Mouse (Mus musculus): ENCODE data around the gene Tcap.

DNA sequence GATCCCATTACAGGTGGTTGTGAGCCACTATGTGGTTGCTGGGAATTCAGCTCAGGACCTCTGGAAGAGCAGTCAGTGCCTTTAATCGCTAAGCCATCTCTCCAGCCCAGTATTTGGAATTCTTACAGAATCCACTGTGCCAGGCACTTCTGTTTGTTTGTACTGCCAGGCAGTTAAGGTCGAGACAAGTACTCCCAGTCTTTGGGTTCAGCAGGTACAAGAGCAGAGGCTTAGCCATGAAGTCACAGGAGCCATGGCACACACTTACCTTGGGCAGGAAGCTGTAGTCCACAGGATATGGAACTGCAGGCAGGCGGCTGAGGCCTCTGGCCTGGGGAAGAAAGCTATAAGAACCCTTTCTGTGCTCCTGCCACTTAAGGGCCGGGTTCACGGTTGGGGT is 19.8 kb upstream of the Tcap start:
- TF ChIP-seq POLR2A (IDR thresholded peaks at IDR 0.05; ENCODE audit: insufficient read depth, low read depth, low read length) = no peak
- no peak for TF ChIP-seq CTCF (IDR thresholded peaks at IDR 0.05)

Measured in heart, adult 2 months (tissue).